Mouse (Mus musculus) ovary, postnatal 36 days (tissue): ENCODE data around the gene Cir1.

ENCODE experiments used
- DNase-seq: peaks from one replicate; pipeline ENCODE4 v3.0.0; 2022; ENCODE audit warnings: low spot score, mixed read lengths

Gene Cir1

GRCm38 (mm10) chr2:73272351-73273248 lies 39.9 kb downstream of the Cir1 start:
- DNase-seq, result no peak

GRCm38 (mm10) chr2:73271459-73272161 lies 40.9 kb downstream of the Cir1 start, which contains the start of gene Sp9:
Sp9 (plus strand) TSS chr2:73271925.
- DNase-seq, result peak; percentile 51

DNA sequence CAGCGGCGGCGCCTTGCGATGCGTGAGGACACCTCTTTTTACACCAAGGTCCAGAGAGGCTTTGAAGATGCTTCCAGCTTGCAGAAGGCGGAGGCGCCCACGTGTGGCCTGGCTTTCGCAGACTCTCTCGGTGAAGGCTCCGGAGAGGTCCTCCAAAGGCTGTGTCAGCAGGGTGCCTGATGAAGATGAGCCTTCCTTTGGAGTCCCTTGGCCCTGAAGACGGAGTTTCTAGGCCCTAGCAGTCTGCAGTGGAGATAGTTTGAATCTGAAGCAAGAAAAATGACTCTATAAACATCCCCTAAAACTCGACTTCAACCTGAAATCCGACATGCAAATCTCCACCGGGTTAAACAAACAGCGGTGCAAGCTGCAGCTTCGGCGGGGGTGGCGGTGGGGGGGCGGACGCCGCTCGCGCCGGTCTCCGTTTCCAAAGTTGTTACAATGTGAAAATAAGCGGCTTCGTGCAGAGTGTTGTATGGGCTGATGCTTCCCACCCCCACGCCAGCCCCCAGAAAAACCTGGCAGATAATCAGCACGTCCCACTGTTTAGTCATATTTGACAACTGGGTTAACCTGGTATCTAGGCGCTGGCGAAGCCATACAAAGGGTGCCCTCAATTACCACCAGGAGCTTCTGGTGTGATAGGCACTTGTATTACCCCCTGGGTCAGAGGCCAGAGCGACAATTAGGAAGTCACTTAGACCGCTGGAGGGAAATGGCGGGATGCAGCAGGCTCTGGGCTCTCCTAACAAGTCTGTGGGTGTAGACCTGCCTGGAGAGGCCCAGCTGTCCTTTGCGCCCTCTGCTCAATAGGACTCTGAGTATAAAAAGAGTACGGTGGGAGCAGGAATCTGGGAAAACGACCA lies 41.7 kb downstream of the Cir1 start:
- no peak for DNase-seq

DNA sequence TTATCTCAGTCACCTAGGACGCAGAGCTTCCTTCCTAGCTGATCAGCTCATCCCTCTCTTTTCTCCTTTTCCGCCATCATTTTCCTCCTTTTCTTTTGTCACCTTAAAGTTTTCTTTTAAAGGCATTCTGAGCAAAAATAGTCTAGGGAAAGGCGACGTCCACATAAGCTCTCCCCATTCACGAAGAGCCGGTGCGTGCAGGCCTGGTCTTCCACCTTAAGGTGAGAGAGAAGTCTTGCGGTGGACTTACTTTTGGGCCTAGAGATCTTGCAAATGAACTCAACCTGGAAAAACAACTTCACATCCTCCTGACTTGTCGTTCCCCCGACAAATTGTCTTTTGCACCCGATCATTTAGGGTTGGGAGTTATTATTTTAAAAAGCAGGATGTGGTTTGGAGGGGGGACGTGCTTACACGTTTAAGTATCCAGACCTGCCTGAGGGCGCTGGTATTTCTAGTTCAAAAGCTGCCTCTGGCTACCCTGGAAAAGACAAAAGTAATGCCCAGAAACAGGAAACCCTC lies 42.4 kb downstream of the Cir1 start:
- DNase-seq, result no peak

DNA sequence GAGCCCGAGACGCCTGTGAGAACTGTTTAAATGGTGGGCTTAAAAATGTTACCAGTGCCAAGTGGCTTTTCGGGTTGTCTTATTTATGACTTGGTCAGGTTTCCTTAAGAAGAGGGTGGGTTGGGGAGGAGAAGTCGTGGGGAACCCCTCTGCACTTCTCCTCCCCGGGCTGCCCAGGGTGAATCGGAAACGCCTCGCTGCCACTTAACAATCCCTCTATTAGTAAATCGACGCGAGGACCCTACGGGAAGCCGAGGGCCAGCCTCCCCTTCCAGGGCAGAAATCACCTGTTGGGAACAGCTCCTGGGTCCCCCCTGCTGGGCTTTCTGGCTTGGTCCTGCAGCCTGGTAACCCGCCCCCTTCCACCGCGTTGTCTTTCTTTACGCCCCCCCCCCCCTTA lies 42.8 kb downstream of the Cir1 start:
- DNase-seq, result no peak

GRCm38 (mm10) chr2:73268836-73269395 lies 43.6 kb downstream of the Cir1 start:
- no peak for DNase-seq

DNA sequence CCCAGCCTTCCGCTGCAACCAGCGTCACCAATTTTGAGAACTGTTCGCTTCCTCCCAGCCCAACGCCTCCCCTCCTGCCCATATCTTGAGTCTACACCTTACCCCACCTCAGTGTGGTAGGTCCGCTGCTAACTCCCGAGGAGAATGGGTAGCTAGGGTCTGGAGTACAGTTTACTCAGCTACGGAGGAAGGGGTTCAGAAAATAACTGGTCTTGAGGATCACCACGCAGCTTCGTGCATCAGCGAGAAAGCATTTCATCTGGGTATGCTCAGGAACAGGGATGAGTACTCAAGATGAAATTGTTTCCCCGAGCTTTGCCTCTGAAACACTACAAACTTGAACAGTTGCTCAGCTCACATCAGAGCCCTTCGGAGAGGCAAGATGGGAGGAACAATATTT lies 44.2 kb downstream of the Cir1 start:
- no peak for DNase-seq

DNA sequence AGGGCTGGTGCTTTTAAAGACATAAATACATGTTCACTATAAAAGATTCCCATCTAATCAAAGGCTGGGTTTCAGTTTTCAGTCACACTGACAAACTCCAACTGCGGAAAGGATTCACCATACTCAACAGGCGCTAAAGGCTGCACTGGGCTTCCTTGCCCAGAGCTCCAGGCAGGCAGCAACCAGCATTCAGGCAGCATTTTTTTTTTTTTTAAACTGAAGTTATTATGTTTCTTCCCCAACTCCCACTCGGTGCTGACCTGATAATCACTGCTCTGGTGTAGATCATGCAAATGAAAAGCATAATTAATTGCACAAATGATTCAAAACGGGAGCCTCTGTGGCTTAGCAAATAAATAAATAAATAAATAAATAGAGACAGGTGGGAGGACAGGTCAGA lies 44.7 kb downstream of the Cir1 start:
- DNase-seq, result no peak

GRCm38 (mm10) chr2:73267231-73267630 lies 45.3 kb downstream of the Cir1 start:
- DNase-seq, result no peak

- DNase-seq, result no peak
Measured at GRCm38 (mm10) chr2:73266623-73267022, 45.9 kb downstream of the Cir1 start.

DNA sequence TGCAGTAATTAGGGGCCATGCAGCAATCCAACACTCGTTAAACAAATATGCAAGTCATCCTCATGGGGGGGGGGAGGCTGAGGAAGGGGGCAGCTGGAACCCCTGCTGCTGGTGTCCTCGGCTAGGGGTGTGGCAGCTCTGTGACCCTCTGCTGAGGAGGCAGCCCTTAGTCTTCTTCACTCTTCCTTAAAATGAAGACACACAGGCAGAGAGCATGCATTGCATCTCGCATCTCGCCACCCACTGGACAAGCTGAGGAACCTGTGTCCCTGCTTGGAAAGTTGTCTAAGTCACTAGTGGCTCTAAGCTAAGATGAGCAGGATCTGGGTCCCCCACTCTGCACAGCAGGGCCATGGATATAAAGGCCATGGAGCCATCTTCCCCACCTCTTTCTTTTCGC lies 46.5 kb downstream of the Cir1 start:
- DNase-seq, result no peak

GRCm38 (mm10) chr2:73264611-73265195 lies 47.8 kb downstream of the Cir1 start:
- no peak for DNase-seq

GRCm38 (mm10) chr2:73263794-73264610 lies 48.5 kb downstream of the Cir1 start:
- no peak for DNase-seq

- no peak for DNase-seq
Measured at GRCm38 (mm10) chr2:73263172-73263765, 49.2 kb downstream of the Cir1 start.

GRCm38 (mm10) chr2:73248701-73249100 lies 63.8 kb downstream of the Cir1 start:
- no peak for DNase-seq

GRCm38 (mm10) chr2:73241299-73241698 lies 71.2 kb downstream of the Cir1 start:
- DNase-seq, result no peak
